ENCODE assay signal across 17 mouse cellular contexts in genomic region chr13:89151878-89152277, GRCm38 (mm10).
"Had no signal": no experiment of that assay in that cellular context is flagged by ENCODE, and none has a peak within 500 bp of the region (broad histone marks: within the 10 kb centered on the region; RNA-seq: fewer than 3 reads in every experiment).

No protein-coding gene starts in this region.

- ATAC-seq: liver, postnatal 0 days had no signal

- H3K4me3 ChIP-seq: limb, embryonic 12.5 days; limb, embryonic 15.5 days; lung, embryonic 15.5 days; megakaryocyte, embryonic 14.5 days; midbrain, embryonic 12.5 days had no signal

- DNase-seq: kidney, adult 18-20 months; kidney, adult 9 months; kidney, postnatal 14 days; kidney, postnatal 4 days; left cerebral cortex, postnatal 4 days; liver, postnatal 0 days; lung, postnatal 10 days; lung, postnatal 36 days; thymus, adult 18-20 months; thymus, postnatal 36 days had no signal

- H3K36me3 ChIP-seq: limb, embryonic 12.5 days; limb, embryonic 15.5 days; lung, embryonic 15.5 days; midbrain, embryonic 12.5 days had no signal

- H3K27ac ChIP-seq: limb, embryonic 12.5 days; limb, embryonic 15.5 days; liver, embryonic 14.5 days; lung, embryonic 15.5 days; midbrain, embryonic 12.5 days had no signal

- H3K4me2 ChIP-seq: limb, embryonic 12.5 days; limb, embryonic 15.5 days; liver, embryonic 11.5 days; lung, embryonic 15.5 days; midbrain, embryonic 12.5 days had no signal

- H3K27me3 ChIP-seq: limb, embryonic 12.5 days; limb, embryonic 15.5 days; lung, embryonic 15.5 days; megakaryocyte, embryonic 14.5 days; midbrain, embryonic 12.5 days had no signal

- H3K9ac ChIP-seq: limb, embryonic 12.5 days; limb, embryonic 15.5 days; liver, embryonic 14.5 days; liver, postnatal 0 days; lung, embryonic 15.5 days; midbrain, embryonic 12.5 days had no signal

- H3K9me3 ChIP-seq: limb, embryonic 12.5 days; limb, embryonic 15.5 days; lung, embryonic 15.5 days; midbrain, embryonic 12.5 days had no signal

- H3K4me1 ChIP-seq: limb, embryonic 12.5 days; limb, embryonic 15.5 days; lung, embryonic 15.5 days; megakaryocyte, embryonic 14.5 days; midbrain, embryonic 12.5 days had no signal
